In genomic region chr15:98934217-98934839, GRCm38 (mm10) we compare ENCODE assay signal across 8 mouse cellular contexts. TPM values are rescaled to one million over a fixed set of nuclear protein-coding genes. Genes with fewer than 3 reads are reported as not detected.
DNase-seq lines count a peak whose midpoint lies in the region; ATAC-seq and TF ChIP-seq lines count a peak whose summit lies in the region.

Gene Tuba1b, minus strand, starts transcription at chr15:98934565.

- TF ChIP-seq CTCF in cerebellum, adult 2 months (IDR thresholded peaks at IDR 0.05; ENCODE audit: borderline replicate concordance, insufficient read depth, low read depth, low read length) = no peak
- TF ChIP-seq CTCF in lung, embryonic 14.5 days (IDR thresholded peaks at IDR 0.05; ENCODE audit: low read depth) = 0 out of 2 replicates have a peak, but pooled peaks have one; percentile 3

- peak within 1 kb of the TSS; percentile 95 for H3K4me3 ChIP-seq in cerebellum, adult 2 months (replicated peaks; ENCODE audit: insufficient read depth, low read depth, low read length)
- H3K4me3 ChIP-seq in lung, embryonic 14.5 days (ENCODE audit: low read depth, low read length) = peak within 1 kb of the TSS; percentile 66

- H3K4me1 ChIP-seq in cerebellum, adult 2 months (ENCODE audit: control insufficient read depth, insufficient read depth, low read length) = peaks cover 10% of the 10 kb centered on the region; the same call in 1 of the 2 replicates
- peaks cover 5% of the 10 kb centered on the region; the same call in 1 of the 2 replicates for H3K4me1 ChIP-seq in lung, embryonic 14.5 days (ENCODE audit: insufficient read depth)

- peak; percentile 80 for DNase-seq in MEL-GATA-1-ER (ENCODE audit: extremely low read depth, low read depth)
- DNase-seq in cerebellum, adult 2 months = peak; percentile 93 to 95
- peak; percentile 88 for DNase-seq in forelimb bud, embryonic 11.5 days (ENCODE audit: low read depth, low spot score)
- DNase-seq in heart, postnatal 4 days = peak; percentile 95
- peak; percentile 82 to 88 for DNase-seq in layer of hippocampus, adult 8-10 months (ENCODE audit: low spot score in 2 of 2)
- peak; percentile 97 for DNase-seq in lung, embryonic 14.5 days
- DNase-seq in thymus, adult 18-20 months = peak; percentile 75 to 80

- H3K9me3 ChIP-seq in lung, embryonic 14.5 days (ENCODE audit: low read depth, low read length) = no peaks in the 10 kb centered on the region

- TF ChIP-seq POLR2A in cerebellum, adult 2 months (IDR thresholded peaks at IDR 0.05; ENCODE audit: borderline replicate concordance, insufficient read depth, low read length) = peak; percentile 86

- H3K4me2 ChIP-seq in lung, embryonic 14.5 days = peak within 1 kb of the TSS; percentile 99

- no peaks in the 10 kb centered on the region for H3K27me3 ChIP-seq in cerebellum, adult 2 months (ENCODE audit: control insufficient read depth, insufficient read depth, low read length)
- H3K27me3 ChIP-seq in lung, embryonic 14.5 days (ENCODE audit: insufficient read depth, low read length) = no peaks in the 10 kb centered on the region

- peak; percentile 94 for ATAC-seq in lung, embryonic 14.5 days (ENCODE audit: insufficient read depth)
- ATAC-seq in neutrophil, adult 5-6 weeks (ENCODE audit: extremely low read depth, insufficient number of reproducible peaks, low FRiP score, poor library complexity, severe bottlenecking) = peak; percentile 72

- peak within 1 kb of the TSS; percentile 99 for H3K27ac ChIP-seq in cerebellum, adult 2 months (ENCODE audit: insufficient read depth, low read length)
- H3K27ac ChIP-seq in lung, embryonic 14.5 days (ENCODE audit: low read depth) = peak within 1 kb of the TSS; percentile 99

- H3K36me3 ChIP-seq in lung, embryonic 14.5 days (ENCODE audit: insufficient read depth) = peaks cover 18% of the 10 kb centered on the region

- H3K9ac ChIP-seq in lung, embryonic 14.5 days = peak within 1 kb of the TSS; percentile 92

- WGBS in cerebellum, adult 2 months = under 1% methylated on average over 58 of the region's 58 CpGs
- WGBS in lung, embryonic 14.5 days = under 1% methylated on average over 58 of the region's 58 CpGs

RNA-seq across cellular contexts. Expression of gene Tuba1b, which starts in this region (rescaled TPM):
- polyA plus RNA-seq in cerebellum, adult 2 months (2012; rRNA removed) = 1,352 and 1,359 TPM in 2 replicates
- 100 to 1,000 TPM; 873 to 889 TPM for total RNA-seq in heart, postnatal 4 days (2021)
- total RNA-seq in layer of hippocampus, adult 8-10 months (2022) = 100 to 1,000 TPM; 488 to 526 (median 515) TPM
- 2,161 and 2,216 TPM in 2 replicates for polyA plus RNA-seq in lung, embryonic 14.5 days (2014; fragmentation: Nextera tagmentation; extraction: Ambion mirVana)
- 88.6 and 108 TPM in 2 replicates for total RNA-seq in neutrophil, adult 5-6 weeks (2017)

Comparison
In these comparisons a context has a peak if more than half of its experiments do, and no peak if none do; other contexts are left out.
1. Peak in every context shown above with its lines: DNase-seq, ATAC-seq, H3K4me3 ChIP-seq and H3K27ac ChIP-seq.